Mouse (Mus musculus): ENCODE data around the gene Abhd12b. TPM values are rescaled to one million over a fixed set of nuclear protein-coding genes. Genes with fewer than 3 reads are reported as not detected.

The Abhd12b gene
- total RNA-seq, 2 experiments from 2014 or later: not detected

GRCm38 (mm10) chr12:70201926-70202529, 48.1 kb downstream of the Abhd12b start:
- DNase-seq (ENCODE audit: low spot score): no peak

GRCm38 (mm10) chr12:70204433-70204832, 50.5 kb downstream of the Abhd12b start:
- DNase-seq (ENCODE audit: low spot score): no peak

DNA sequence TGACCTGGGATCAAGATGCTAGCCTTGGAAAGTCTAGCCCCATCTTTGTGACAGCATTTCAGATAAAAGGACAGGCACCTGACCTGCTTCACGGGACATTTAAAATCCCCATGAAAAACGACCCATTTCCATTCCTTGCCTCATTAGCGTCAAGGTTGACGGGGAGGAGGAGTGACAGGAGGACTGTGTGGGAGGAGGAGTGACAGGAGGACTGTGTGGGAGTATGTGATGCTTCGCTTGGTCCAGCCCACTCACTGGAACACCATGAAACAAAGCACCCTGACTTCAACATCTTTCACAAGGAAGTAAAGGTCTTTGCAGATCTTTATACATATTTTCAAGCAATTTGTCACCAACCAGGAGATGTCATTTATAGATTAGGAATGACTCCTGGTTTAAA, 54.3 kb downstream of the Abhd12b start:
- no peak for DNase-seq (ENCODE audit: low spot score)

- no peak for DNase-seq (ENCODE audit: low spot score)
These were observed 58.6 kb downstream of the Abhd12b start for GRCm38 (mm10) chr12:70212501-70212900.

- no peak for DNase-seq (ENCODE audit: low spot score)
These were observed 59.7 kb downstream of the Abhd12b start for GRCm38 (mm10) chr12:70213601-70214000.

- no peak for DNase-seq (ENCODE audit: low spot score)
These were observed 60.3 kb downstream of the Abhd12b start for GRCm38 (mm10) chr12:70214281-70214680.

DNA sequence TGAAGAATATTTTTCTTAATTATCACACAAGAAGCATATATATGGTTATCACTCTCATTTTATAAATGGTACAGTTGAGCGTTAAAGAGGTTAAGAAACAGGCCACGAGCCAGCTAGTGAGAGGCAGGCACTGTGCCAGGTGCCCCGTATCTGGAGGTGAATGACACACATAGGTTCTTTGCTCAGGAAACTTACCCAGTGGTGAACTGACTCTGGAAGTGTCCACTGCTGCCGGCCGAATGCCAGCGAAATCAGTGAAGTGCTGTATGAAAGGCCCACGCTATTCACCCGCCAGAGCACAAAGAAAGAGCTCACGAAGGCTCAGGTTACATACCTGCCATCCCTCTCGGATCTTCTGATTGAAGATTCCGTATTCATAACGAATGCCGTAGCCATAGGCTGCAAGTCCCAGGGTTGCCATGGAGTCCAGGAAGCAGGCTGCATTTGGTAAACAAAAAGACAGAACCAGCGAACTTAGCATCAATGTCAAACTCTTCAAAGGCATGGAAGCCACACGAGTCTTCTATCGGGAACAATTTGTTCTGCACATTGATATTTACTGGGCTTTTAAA, 62.4 kb downstream of the Abhd12b start:
- no peak for DNase-seq (ENCODE audit: low spot score)

- no peak for DNase-seq (ENCODE audit: low spot score)
These were observed 65.0 kb downstream of the Abhd12b start for GRCm38 (mm10) chr12:70218795-70219540.

- DNase-seq (ENCODE audit: low spot score): no peak
These were observed 67.5 kb downstream of the Abhd12b start for GRCm38 (mm10) chr12:70221425-70221824.

GRCm38 (mm10) chr12:70223331-70223730, 69.4 kb downstream of the Abhd12b start:
- no peak for DNase-seq (ENCODE audit: low spot score)

- DNase-seq (ENCODE audit: low spot score): no peak
These were observed 72.7 kb downstream of the Abhd12b start for GRCm38 (mm10) chr12:70226655-70227054.

GRCm38 (mm10) chr12:70227121-70227932, 73.4 kb downstream of the Abhd12b start:
- peak; percentile 78 for DNase-seq (ENCODE audit: low spot score)

DNA sequence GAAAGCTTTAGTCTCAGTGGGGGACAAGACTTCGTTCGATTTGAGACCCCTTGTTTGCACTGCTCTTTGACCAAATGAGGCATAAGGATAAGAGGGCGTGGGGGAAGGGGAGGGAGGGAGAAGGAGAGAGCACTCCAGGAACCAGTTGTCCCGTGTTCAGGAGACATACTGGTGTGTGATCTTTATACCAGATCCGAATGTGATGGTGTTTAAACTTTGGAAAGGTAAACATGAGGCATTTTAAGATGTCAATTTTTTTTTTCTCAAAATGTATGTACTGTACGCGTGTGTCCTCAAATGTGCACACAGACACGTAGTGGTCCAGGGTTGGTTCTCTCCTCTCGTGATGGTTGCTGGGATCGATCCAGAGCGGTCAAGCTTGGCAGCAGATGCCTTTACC, 74.2 kb downstream of the Abhd12b start:
- DNase-seq (ENCODE audit: low spot score): no peak

DNA sequence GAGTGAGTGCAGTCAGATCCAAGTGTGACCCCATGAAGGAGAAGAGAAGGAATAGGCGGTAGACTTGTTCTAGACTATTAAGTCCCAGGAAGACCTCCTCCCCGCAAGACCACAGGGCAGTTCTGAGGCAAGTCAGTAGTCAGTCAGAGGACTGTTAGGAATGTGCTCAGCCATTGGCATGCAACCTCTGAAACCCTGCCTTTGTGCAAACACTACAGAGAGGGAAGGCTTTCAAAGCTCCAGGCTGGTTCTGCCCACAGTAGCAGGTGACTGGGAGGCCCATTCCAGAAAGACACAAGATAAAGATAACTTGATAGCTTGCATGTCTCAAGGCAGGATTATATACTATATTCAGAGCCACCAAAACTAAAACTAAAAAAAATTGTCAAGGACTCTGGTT, 77.4 kb downstream of the Abhd12b start, which contains the start of gene Pygl:
Pygl (minus strand) TSS at position 195 of the 400 bp plus-strand sequence.
- DNase-seq (ENCODE audit: low spot score): no peak

GRCm38 (mm10) chr12:70232020-70232544, 78.1 kb downstream of the Abhd12b start:
- DNase-seq (ENCODE audit: low spot score): no peak

Other genes with a start within 250 kb of the Abhd12b start
- gene Sav1, start 167.1 kb upstream of the Abhd12b start, total RNA-seq (2021): 10 to 100 TPM; 35.4 to 43.6 TPM
- 10 to 100 TPM; 22.2 to 33.3 TPM for gene Nin, start 40.4 kb upstream of the Abhd12b start, total RNA-seq (2021)
- 1 to 10 TPM; 1.4 to 2.4 TPM for gene Pygl, start 77.3 kb downstream of the Abhd12b start, total RNA-seq (2021)
- under 1 TPM; 0.05 to 0.09 TPM for gene Trim9, start 193.5 kb downstream of the Abhd12b start, total RNA-seq (2021)